Mouse (Mus musculus): ENCODE measurements around the gene March11. TPM values are rescaled to one million over a fixed set of nuclear protein-coding genes. Genes with fewer than 3 reads are reported as not detected.

March11 gene
- polyA plus RNA-seq, 1 experiment from 2014 or later = not detected

GRCm38 (mm10) chr15:26322804-26323203 lies 14.0 kb downstream of the March11 start:
- Histone ChIP-seq H3K9me3 (ENCODE audit: control insufficient read depth, low read length) (no peaks in the 10 kb centered on the region), H3K4me2 (replicated peaks; ENCODE audit: low read depth) (no peak overlapping the region), H3K9ac (ENCODE audit: low read length) (no peak overlapping the region), H3K27me3 (ENCODE audit: control insufficient read depth, insufficient read depth, low read length) (no peaks in the 10 kb centered on the region), H3K4me3 (ENCODE audit: low read depth, low read length) (no peak overlapping the region), H3K27ac (replicated peaks) (no peak overlapping the region), H3K4me1 (replicated peaks; ENCODE audit: control insufficient read depth, insufficient read depth) (no peaks in the 10 kb centered on the region), H3K36me3 (ENCODE audit: control insufficient read depth, insufficient read depth, low read length) (no peaks in the 10 kb centered on the region)
- TF ChIP-seq CTCF (IDR thresholded peaks at IDR 0.05; ENCODE audit: low read depth) (no peak), EP300 (optimal IDR thresholded peaks at IDR 0.05) (no peak)
- DNase-seq (ENCODE audit: low spot score) (no peak), ATAC-seq (ENCODE audit: low FRiP score, low TSS enrichment) (no peak)
- 79% methylated on average over 4 of the region's 4 CpGs for WGBS

- H3K9ac ChIP-seq (ENCODE audit: low read length) = no peak overlapping the region
- no peaks in the 10 kb centered on the region for H3K4me1 ChIP-seq (replicated peaks; ENCODE audit: control insufficient read depth, insufficient read depth)
- no peaks in the 10 kb centered on the region for H3K36me3 ChIP-seq (ENCODE audit: control insufficient read depth, insufficient read depth, low read length)
- TF ChIP-seq CTCF (IDR thresholded peaks at IDR 0.05; ENCODE audit: low read depth) (peak; percentile 69), EP300 (optimal IDR thresholded peaks at IDR 0.05) (no peak)
- H3K27me3 ChIP-seq (ENCODE audit: control insufficient read depth, insufficient read depth, low read length) = no peaks in the 10 kb centered on the region
- no peaks in the 10 kb centered on the region for H3K9me3 ChIP-seq (ENCODE audit: control insufficient read depth, low read length)
- no peak for ATAC-seq (ENCODE audit: low FRiP score, low TSS enrichment)
- DNase-seq (ENCODE audit: low spot score) = no peak
- H3K4me2 ChIP-seq (replicated peaks; ENCODE audit: low read depth) = no peak overlapping the region
- H3K4me3 ChIP-seq (ENCODE audit: low read depth, low read length) = no peak overlapping the region
- no peak overlapping the region for H3K27ac ChIP-seq (replicated peaks)
- WGBS = 78% methylated on average over 1 of the region's 1 CpGs
Observed at GRCm38 (mm10) chr15:26327157-26327556, 18.3 kb downstream of the March11 start.

- whole genome bisulfite sequencing = 88% methylated on average over 3 of the region's 3 CpGs
- H3K4me3 ChIP-seq (ENCODE audit: low read depth, low read length) = no peak overlapping the region
- H3K27ac ChIP-seq (replicated peaks) = no peak overlapping the region
- no peak for ATAC-seq (ENCODE audit: low FRiP score, low TSS enrichment)
- no peak overlapping the region for H3K9ac ChIP-seq (ENCODE audit: low read length)
- no peaks in the 10 kb centered on the region for H3K9me3 ChIP-seq (ENCODE audit: control insufficient read depth, low read length)
- DNase-seq (ENCODE audit: low spot score) = no peak
- no peak for TF ChIP-seq EP300 (optimal IDR thresholded peaks at IDR 0.05)
- no peak for TF ChIP-seq CTCF (IDR thresholded peaks at IDR 0.05; ENCODE audit: low read depth)
- no peaks in the 10 kb centered on the region for H3K27me3 ChIP-seq (ENCODE audit: control insufficient read depth, insufficient read depth, low read length)
- H3K4me2 ChIP-seq (replicated peaks; ENCODE audit: low read depth) = no peak overlapping the region
- H3K4me1 ChIP-seq (replicated peaks; ENCODE audit: control insufficient read depth, insufficient read depth) = no peaks in the 10 kb centered on the region
- H3K36me3 ChIP-seq (ENCODE audit: control insufficient read depth, insufficient read depth, low read length) = no peaks in the 10 kb centered on the region
Observed at GRCm38 (mm10) chr15:26335791-26336190, 26.9 kb downstream of the March11 start.

GRCm38 (mm10) chr15:26337775-26338174 lies 28.9 kb downstream of the March11 start:
- Histone ChIP-seq H3K4me1 (replicated peaks; ENCODE audit: control insufficient read depth, insufficient read depth) (no peaks in the 10 kb centered on the region), H3K36me3 (ENCODE audit: control insufficient read depth, insufficient read depth, low read length) (no peaks in the 10 kb centered on the region), H3K4me3 (ENCODE audit: low read depth, low read length) (no peak overlapping the region), H3K27ac (replicated peaks) (no peak overlapping the region), H3K9me3 (ENCODE audit: control insufficient read depth, low read length) (no peaks in the 10 kb centered on the region), H3K9ac (ENCODE audit: low read length) (no peak overlapping the region), H3K27me3 (ENCODE audit: control insufficient read depth, insufficient read depth, low read length) (no peaks in the 10 kb centered on the region), H3K4me2 (replicated peaks; ENCODE audit: low read depth) (no peak overlapping the region)
- TF ChIP-seq EP300 (optimal IDR thresholded peaks at IDR 0.05) (no peak), CTCF (IDR thresholded peaks at IDR 0.05; ENCODE audit: low read depth) (no peak)
- no peak for ATAC-seq (ENCODE audit: low FRiP score, low TSS enrichment)
- no peak for DNase-seq (ENCODE audit: low spot score)
- WGBS = 79% methylated on average over 2 of the region's 2 CpGs

- ATAC-seq (ENCODE audit: low FRiP score, low TSS enrichment) (no peak), DNase-seq (ENCODE audit: low spot score) (no peak)
- Histone ChIP-seq H3K27ac (replicated peaks) (no peak overlapping the region), H3K4me3 (ENCODE audit: low read depth, low read length) (no peak overlapping the region), H3K36me3 (ENCODE audit: control insufficient read depth, insufficient read depth, low read length) (no peaks in the 10 kb centered on the region), H3K9me3 (ENCODE audit: control insufficient read depth, low read length) (no peaks in the 10 kb centered on the region), H3K27me3 (ENCODE audit: control insufficient read depth, insufficient read depth, low read length) (no peaks in the 10 kb centered on the region), H3K9ac (ENCODE audit: low read length) (no peak overlapping the region), H3K4me2 (replicated peaks; ENCODE audit: low read depth) (no peak overlapping the region), H3K4me1 (replicated peaks; ENCODE audit: control insufficient read depth, insufficient read depth) (no peaks in the 10 kb centered on the region)
- 57% methylated on average over 4 of the region's 4 CpGs for WGBS
- TF ChIP-seq CTCF (IDR thresholded peaks at IDR 0.05; ENCODE audit: low read depth) (no peak), EP300 (optimal IDR thresholded peaks at IDR 0.05) (no peak)
Observed at GRCm38 (mm10) chr15:26338343-26338742, 29.5 kb downstream of the March11 start.

GRCm38 (mm10) chr15:26340490-26340889 lies 31.6 kb downstream of the March11 start:
- TF ChIP-seq EP300 (optimal IDR thresholded peaks at IDR 0.05) (no peak), CTCF (IDR thresholded peaks at IDR 0.05; ENCODE audit: low read depth) (no peak)
- Histone ChIP-seq H3K4me2 (replicated peaks; ENCODE audit: low read depth) (no peak overlapping the region), H3K4me3 (ENCODE audit: low read depth, low read length) (no peak overlapping the region), H3K27ac (replicated peaks) (no peak overlapping the region), H3K36me3 (ENCODE audit: control insufficient read depth, insufficient read depth, low read length) (no peaks in the 10 kb centered on the region), H3K9ac (ENCODE audit: low read length) (no peak overlapping the region), H3K4me1 (replicated peaks; ENCODE audit: control insufficient read depth, insufficient read depth) (no peaks in the 10 kb centered on the region), H3K9me3 (ENCODE audit: control insufficient read depth, low read length) (no peaks in the 10 kb centered on the region), H3K27me3 (ENCODE audit: control insufficient read depth, insufficient read depth, low read length) (no peaks in the 10 kb centered on the region)
- 66% methylated on average over 11 of the region's 11 CpGs for WGBS
- ATAC-seq (ENCODE audit: low FRiP score, low TSS enrichment) = no peak
- no peak for DNase-seq (ENCODE audit: low spot score)

All from stomach, postnatal 0 days (tissue).